Mouse (Mus musculus) CD4-positive, CD25-positive, alpha-beta regulatory T cell (primary cell): ENCODE measurements around the gene 2200002J24Rik. TPM values are rescaled to one million over a fixed set of nuclear protein-coding genes. Genes with fewer than 3 reads are reported as not detected.

ENCODE experiments used
- polyA plus RNA-seq: library from polyadenylated mRNA; unstranded; fragments of 100-300 nt; shearing (Covaris generic); gene quantifications from one replicate; pipeline ENCODE4 v1.2.1, GENCODE M21; 2017

Gene 2200002J24Rik
- polyA plus RNA-seq: not detected

GRCm38 (mm10) chr7:30698589-30698988 lies at the start of gene 2200002J24Rik:
2200002J24Rik (plus strand) TSS chr7:30698926.

GRCm38 (mm10) chr7:30649591-30650540 lies 48.9 kb upstream of the 2200002J24Rik start, which contains the start of gene Rbm42:
Rbm42 (minus strand) TSS chr7:30650317.

GRCm38 (mm10) chr7:30664529-30665200 lies 34.1 kb upstream of the 2200002J24Rik start, which contains the start of gene Haus5:
Haus5 (minus strand) TSS chr7:30664994.

GRCm38 (mm10) chr7:30671480-30671879 lies 27.2 kb upstream of the 2200002J24Rik start, which contains the start of gene Pmis2:
Pmis2 (minus strand) TSS chr7:30671605.

GRCm38 (mm10) chr7:30711942-30712341 lies 13.2 kb downstream of the 2200002J24Rik start, which contains the start of gene Atp4a:
Atp4a (plus strand) TSS chr7:30712209.

GRCm38 (mm10) chr7:30729396-30730063 lies 30.8 kb downstream of the 2200002J24Rik start, which contains the start of gene Tmem147:
Tmem147 (minus strand) TSS chr7:30729540.

GRCm38 (mm10) chr7:30743617-30744016 lies 44.9 kb downstream of the 2200002J24Rik start, which contains the start of gene Gapdhs:
Gapdhs (minus strand) TSS chr7:30743681.

Other genes with a start within 250 kb of the 2200002J24Rik start
- gene Kirrel2, start 241.2 kb upstream of the 2200002J24Rik start, polyA plus RNA-seq: not detected
- not detected for gene Nphs1, start 240.6 kb upstream of the 2200002J24Rik start, polyA plus RNA-seq
- gene Prodh2, start 205.3 kb upstream of the 2200002J24Rik start, polyA plus RNA-seq: not detected
- gene Arhgap33, start 163.9 kb upstream of the 2200002J24Rik start, polyA plus RNA-seq: 1.2 TPM
- 4.2 TPM for gene Hspb6, start 146.7 kb upstream of the 2200002J24Rik start, polyA plus RNA-seq
- gene Proser3, start 146.6 kb upstream of the 2200002J24Rik start, polyA plus RNA-seq: 9.9 TPM
- 89.4 TPM for gene Lin37, start 139.1 kb upstream of the 2200002J24Rik start, polyA plus RNA-seq
- gene U2af1l4, start 135.6 kb upstream of the 2200002J24Rik start, polyA plus RNA-seq: 47.2 TPM
- gene Gm49396, start 135.6 kb upstream of the 2200002J24Rik start, polyA plus RNA-seq: 86.6 TPM
- gene Psenen, start 135.3 kb upstream of the 2200002J24Rik start, polyA plus RNA-seq: 217 TPM
- 150 TPM for gene Igflr1, start 133.5 kb upstream of the 2200002J24Rik start, polyA plus RNA-seq
- 15.9 TPM for gene Kmt2b, start 110.2 kb upstream of the 2200002J24Rik start, polyA plus RNA-seq
- 11.7 TPM for gene Zbtb32, start 100.0 kb upstream of the 2200002J24Rik start, polyA plus RNA-seq
- 0.83 TPM for gene Upk1a, start 86.1 kb upstream of the 2200002J24Rik start, polyA plus RNA-seq
- gene Cox6b1, start 72.8 kb upstream of the 2200002J24Rik start, polyA plus RNA-seq: 581 TPM
- gene Etv2, start 63.1 kb upstream of the 2200002J24Rik start, polyA plus RNA-seq: not detected
- 204 TPM for gene Rbm42, start 48.6 kb upstream of the 2200002J24Rik start, polyA plus RNA-seq
- gene Haus5, start 33.9 kb upstream of the 2200002J24Rik start, polyA plus RNA-seq: 37.3 TPM
- not detected for gene Pmis2, start 27.3 kb upstream of the 2200002J24Rik start, polyA plus RNA-seq
- gene Atp4a, start 13.3 kb downstream of the 2200002J24Rik start, polyA plus RNA-seq: not detected
- gene Tmem147, start 30.6 kb downstream of the 2200002J24Rik start, polyA plus RNA-seq: 116 TPM
- 0.36 TPM for gene Gapdhs, start 44.8 kb downstream of the 2200002J24Rik start, polyA plus RNA-seq
- gene Sbsn, start 52.5 kb downstream of the 2200002J24Rik start, polyA plus RNA-seq: 1.1 TPM
- gene Dmkn, start 64.8 kb downstream of the 2200002J24Rik start, polyA plus RNA-seq: not detected
- gene Krtdap, start 89.0 kb downstream of the 2200002J24Rik start, polyA plus RNA-seq: not detected
- gene Ffar2, start 124.8 kb downstream of the 2200002J24Rik start, polyA plus RNA-seq: 0.26 TPM
- gene Ffar3, start 157.3 kb downstream of the 2200002J24Rik start, polyA plus RNA-seq: not detected
- 0.07 TPM for gene Ffar1, start 162.6 kb downstream of the 2200002J24Rik start, polyA plus RNA-seq
- 4.2 TPM for gene Cd22, start 181.4 kb downstream of the 2200002J24Rik start, polyA plus RNA-seq
- 0.12 TPM for gene Mag, start 215.9 kb downstream of the 2200002J24Rik start, polyA plus RNA-seq
- not detected for gene Hamp2, start 225.8 kb downstream of the 2200002J24Rik start, polyA plus RNA-seq
- not detected for gene Hamp, start 245.1 kb downstream of the 2200002J24Rik start, polyA plus RNA-seq